Mouse (Mus musculus): ENCODE measurements at regions not wholly inside any gene's neighbourhood (a gene's known extent, or its start where the extent isn't known, plus 50 kb on each side); places are given as distances from the start of the nearest gene placed in this dataset.

DNA sequence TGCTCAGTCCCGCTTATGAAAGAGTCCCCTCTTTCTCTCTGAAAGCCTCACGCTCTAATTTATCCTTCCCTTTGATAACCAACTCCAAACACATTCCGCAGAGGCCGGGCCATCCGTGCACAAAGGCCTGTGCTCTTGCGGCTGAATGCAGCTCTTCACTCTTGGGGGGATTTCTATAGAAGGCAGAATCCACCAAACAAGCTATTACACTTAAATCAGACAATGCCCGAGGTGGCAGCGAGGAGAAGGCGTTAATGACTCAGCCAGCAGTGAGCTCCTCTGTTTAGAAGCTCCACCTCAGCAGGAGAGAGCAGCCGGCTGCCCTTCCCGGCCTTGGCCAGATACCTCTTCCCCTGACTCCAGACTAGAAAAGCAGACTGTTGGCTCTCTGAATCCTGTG, 166.9 kb upstream of the Cadm1 start:
- ATAC-seq, result no peak
- Histone ChIP-seq H3K36me3 (ENCODE audit: poor library complexity, severe bottlenecking) (no peaks in the 10 kb centered on the region), H3K27me3 (peaks cover 40% of the 10 kb centered on the region), H3K4me3 (no peak overlapping the region), H3K9me3 (replicated peaks) (no peaks in the 10 kb centered on the region), H3K27ac (peak overlapping the region; percentile 22), H3K9ac (peak overlapping the region; percentile 24), H3K4me1 (peaks cover 44% of the 10 kb centered on the region), H3K4me2 (peak overlapping the region; percentile 7; the same call in 1 of the 2 replicates)
- WGBS, result 2% methylated on average over 11 of the region's 11 CpGs

- Histone ChIP-seq H3K36me3 (ENCODE audit: poor library complexity, severe bottlenecking) (no peaks in the 10 kb centered on the region), H3K27me3 (peaks cover 36% of the 10 kb centered on the region), H3K27ac (no peak overlapping the region; the same call in 1 of the 2 replicates), H3K4me1 (peaks cover 46% of the 10 kb centered on the region), H3K4me3 (no peak overlapping the region), H3K4me2 (no peak overlapping the region), H3K9me3 (replicated peaks) (no peaks in the 10 kb centered on the region), H3K9ac (no peak overlapping the region)
- no peak for ATAC-seq
- WGBS, result 80% methylated on average over 3 of the region's 3 CpGs
These were observed 165.2 kb upstream of the Cadm1 start for GRCm38 (mm10) chr9:47364762-47365161.

DNA sequence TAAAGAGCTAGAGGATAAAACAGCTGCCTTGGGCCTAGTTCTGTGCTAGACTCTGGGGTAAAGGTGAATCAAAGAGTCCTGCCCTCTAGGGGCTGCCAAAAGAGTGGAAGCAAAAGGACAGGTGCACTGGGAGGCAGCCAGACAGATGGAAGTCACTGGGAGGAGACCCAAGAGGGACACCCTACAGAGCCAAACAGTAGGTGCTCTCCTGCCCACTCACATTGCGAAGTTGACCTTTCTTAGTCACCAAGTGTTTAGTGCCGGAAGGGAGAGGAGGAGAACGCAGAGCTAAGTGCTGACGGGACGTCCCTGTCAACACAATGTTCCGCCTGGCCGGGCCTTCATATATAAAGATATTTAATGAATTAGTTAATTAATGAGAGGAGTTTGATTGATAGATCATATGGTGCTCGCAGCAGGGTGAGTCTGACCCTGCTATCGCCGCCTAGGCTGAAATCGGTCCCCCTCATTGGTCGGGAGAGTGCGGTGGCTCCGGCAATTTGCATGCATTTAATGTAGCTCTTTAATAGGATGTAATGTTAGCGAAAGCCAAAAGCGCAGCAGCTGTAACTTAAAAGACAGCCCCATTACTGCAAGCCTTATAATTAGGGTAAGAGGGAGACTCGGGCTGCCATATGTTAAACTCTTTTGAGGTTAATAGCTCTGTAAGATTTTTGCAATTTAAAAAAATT, 162.6 kb upstream of the Cadm1 start:
- Histone ChIP-seq H3K4me2 (peak overlapping the region; percentile 69), H3K27me3 (peaks cover 22% of the 10 kb centered on the region), H3K36me3 (ENCODE audit: poor library complexity, severe bottlenecking) (no peaks in the 10 kb centered on the region), H3K27ac (peak overlapping the region; percentile 82), H3K4me3 (peak overlapping the region; percentile 31), H3K9me3 (replicated peaks) (no peaks in the 10 kb centered on the region), H3K9ac (no peak overlapping the region), H3K4me1 (peaks cover 37% of the 10 kb centered on the region)
- peak; percentile 84 for ATAC-seq
- 3% methylated on average over 17 of the region's 17 CpGs for WGBS

- H3K27me3 ChIP-seq, result peaks cover 22% of the 10 kb centered on the region
- peaks cover 29% of the 10 kb centered on the region for H3K4me1 ChIP-seq
- peak overlapping the region; percentile 31 for H3K4me3 ChIP-seq
- ATAC-seq, result peak; percentile 71
- no peaks in the 10 kb centered on the region for H3K9me3 ChIP-seq (replicated peaks)
- H3K27ac ChIP-seq, result peak overlapping the region; percentile 82
- 4% methylated on average over 30 of the region's 31 CpGs for whole genome bisulfite sequencing
- H3K4me2 ChIP-seq, result peak overlapping the region; percentile 69
- no peaks in the 10 kb centered on the region for H3K36me3 ChIP-seq (ENCODE audit: poor library complexity, severe bottlenecking)
- H3K9ac ChIP-seq, result peak overlapping the region; percentile 30; the same call in 1 of the 2 replicates
These were observed 161.7 kb upstream of the Cadm1 start for GRCm38 (mm10) chr9:47368015-47368901.

GRCm38 (mm10) chr9:47372296-47372695, 157.7 kb upstream of the Cadm1 start:
- H3K4me2 ChIP-seq, result no peak overlapping the region
- no peak overlapping the region for H3K9ac ChIP-seq
- H3K4me3 ChIP-seq, result no peak overlapping the region
- no peak for ATAC-seq
- no peaks in the 10 kb centered on the region for H3K9me3 ChIP-seq (replicated peaks)
- H3K4me1 ChIP-seq, result peaks cover 20% of the 10 kb centered on the region
- H3K27ac ChIP-seq, result no peak overlapping the region
- no peaks in the 10 kb centered on the region for H3K36me3 ChIP-seq (ENCODE audit: poor library complexity, severe bottlenecking)
- 84% methylated on average over 7 of the region's 7 CpGs for WGBS
- H3K27me3 ChIP-seq, result peaks cover 6% of the 10 kb centered on the region; the same call in 1 of the 2 replicates

GRCm38 (mm10) chr9:47374086-47374485, 155.9 kb upstream of the Cadm1 start:
- Histone ChIP-seq H3K4me2 (no peak overlapping the region), H3K27ac (no peak overlapping the region), H3K36me3 (ENCODE audit: poor library complexity, severe bottlenecking) (no peaks in the 10 kb centered on the region), H3K27me3 (peaks cover 6% of the 10 kb centered on the region; the same call in 1 of the 2 replicates), H3K9ac (no peak overlapping the region), H3K4me3 (no peak overlapping the region), H3K4me1 (peaks cover 2% of the 10 kb centered on the region), H3K9me3 (replicated peaks) (no peaks in the 10 kb centered on the region)
- WGBS, result 96% methylated on average over 7 of the region's 7 CpGs
- ATAC-seq, result no peak

DNA sequence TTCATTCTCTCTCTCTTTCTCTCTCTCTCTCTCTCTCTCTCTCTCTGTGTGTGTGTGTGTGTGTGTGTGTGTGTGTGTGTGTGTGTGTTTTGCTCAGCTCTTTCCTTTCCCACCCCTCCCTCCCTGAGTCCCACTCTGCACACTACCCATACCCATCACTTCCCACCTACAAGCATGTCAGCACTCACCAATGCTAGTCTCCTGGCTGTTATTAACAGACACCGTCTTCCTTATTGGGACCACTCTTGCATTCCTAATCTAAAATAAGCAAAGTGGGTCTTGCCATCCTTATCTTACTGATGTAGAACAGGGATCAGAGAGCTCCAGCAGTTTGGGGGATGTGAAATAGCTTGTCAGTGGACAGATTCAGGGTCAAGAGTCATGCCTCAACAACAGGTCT, 153.3 kb upstream of the Cadm1 start:
- Histone ChIP-seq H3K9ac (no peak overlapping the region), H3K36me3 (ENCODE audit: poor library complexity, severe bottlenecking) (no peaks in the 10 kb centered on the region), H3K27me3 (peaks cover 4% of the 10 kb centered on the region), H3K4me3 (no peak overlapping the region), H3K9me3 (replicated peaks) (no peaks in the 10 kb centered on the region), H3K4me2 (no peak overlapping the region), H3K4me1 (no peaks in the 10 kb centered on the region), H3K27ac (no peak overlapping the region)
- ATAC-seq, result no peak
- WGBS, result 89% methylated on average over 1 of the region's 1 CpGs

- peaks cover 4% of the 10 kb centered on the region for H3K27me3 ChIP-seq
- no peaks in the 10 kb centered on the region for H3K36me3 ChIP-seq (ENCODE audit: poor library complexity, severe bottlenecking)
- H3K4me1 ChIP-seq, result no peaks in the 10 kb centered on the region
- no peak for ATAC-seq
- H3K27ac ChIP-seq, result no peak overlapping the region
- no peak overlapping the region for H3K4me3 ChIP-seq
- 86% methylated on average over 5 of the region's 5 CpGs for WGBS
- no peaks in the 10 kb centered on the region for H3K9me3 ChIP-seq (replicated peaks)
- no peak overlapping the region for H3K9ac ChIP-seq
- H3K4me2 ChIP-seq, result no peak overlapping the region
These were observed 151.4 kb upstream of the Cadm1 start for GRCm38 (mm10) chr9:47378541-47378940.

DNA sequence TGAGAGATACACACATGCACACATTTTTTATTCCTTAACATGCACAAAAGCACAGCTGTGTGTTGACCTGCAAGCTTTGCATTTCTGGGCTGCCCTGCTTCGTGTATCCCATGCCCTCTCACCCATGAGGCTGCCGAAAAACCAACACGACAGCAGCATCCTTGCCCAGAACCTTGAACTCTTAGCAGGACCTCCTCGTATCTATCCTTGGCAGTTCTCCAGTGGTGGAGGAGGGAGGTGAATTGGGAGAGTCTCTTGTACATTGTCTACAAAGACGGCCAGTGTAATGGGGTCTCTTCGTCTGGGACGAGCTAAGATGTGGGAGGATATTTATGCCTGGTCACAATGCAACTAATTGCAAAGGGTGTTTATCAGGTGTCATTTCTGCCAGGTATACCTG, 149.6 kb upstream of the Cadm1 start:
- H3K4me3 ChIP-seq, result no peak overlapping the region
- 76% methylated on average over 7 of the region's 7 CpGs for WGBS
- H3K4me2 ChIP-seq, result no peak overlapping the region
- H3K27ac ChIP-seq, result no peak overlapping the region
- H3K4me1 ChIP-seq, result peaks cover 17% of the 10 kb centered on the region
- H3K36me3 ChIP-seq (ENCODE audit: poor library complexity, severe bottlenecking), result no peaks in the 10 kb centered on the region
- peaks cover 2% of the 10 kb centered on the region for H3K27me3 ChIP-seq
- H3K9ac ChIP-seq, result no peak overlapping the region
- no peak for ATAC-seq
- no peaks in the 10 kb centered on the region for H3K9me3 ChIP-seq (replicated peaks)

DNA sequence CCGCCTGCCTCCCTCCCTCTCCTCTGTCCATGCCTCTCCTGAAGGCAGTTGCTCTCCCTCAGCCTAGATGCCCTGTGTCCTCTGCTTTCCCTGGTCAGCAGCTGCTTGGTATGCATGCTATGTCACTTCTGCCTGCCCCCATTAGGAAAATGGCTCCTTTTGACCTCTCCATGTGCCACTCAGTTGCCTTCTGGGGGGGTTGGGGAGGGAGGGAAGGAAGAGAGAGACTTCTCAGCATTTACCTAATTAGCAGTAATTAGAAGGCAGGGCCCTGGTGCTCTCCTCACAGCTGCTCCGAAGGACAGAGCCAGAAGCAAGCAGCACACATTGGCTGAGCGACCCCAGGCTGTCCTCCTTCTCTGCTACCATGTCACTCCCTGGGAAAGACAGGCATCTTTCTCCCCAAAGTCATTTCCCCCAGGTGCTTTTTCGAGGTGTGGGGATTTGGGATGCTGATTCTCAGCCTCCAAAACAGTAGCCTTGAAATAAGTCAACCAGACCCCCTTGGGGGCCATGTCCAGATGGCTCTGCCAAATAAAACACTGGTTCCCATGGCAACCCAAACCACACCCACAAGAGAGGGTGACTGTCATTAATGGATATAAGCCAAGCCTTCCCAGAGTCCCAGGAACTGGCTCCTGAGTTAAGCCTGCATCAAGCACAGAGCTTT, 145.7 kb upstream of the Cadm1 start:
- WGBS, result 31% methylated on average over 4 of the region's 4 CpGs
- ATAC-seq, result peak; percentile 73; the same call in 1 of the 2 replicates

GRCm38 (mm10) chr9:47386646-47387045, 143.3 kb upstream of the Cadm1 start:
- Histone ChIP-seq H3K4me1 (peaks cover 41% of the 10 kb centered on the region), H3K36me3 (ENCODE audit: poor library complexity, severe bottlenecking) (no peaks in the 10 kb centered on the region)
- no peak for ATAC-seq

More for the DNA sequence above, 145.7 kb upstream of the Cadm1 start:
- H3K4me1 ChIP-seq, result peaks cover 41% of the 10 kb centered on the region
- peak overlapping the region; percentile 40; the same call in 1 of the 2 replicates for H3K27ac ChIP-seq
- H3K9ac ChIP-seq, result no peak overlapping the region
- no peaks in the 10 kb centered on the region for H3K9me3 ChIP-seq (replicated peaks)
- peaks cover 4% of the 10 kb centered on the region; the same call in 1 of the 2 replicates for H3K27me3 ChIP-seq
- no peak overlapping the region for H3K4me2 ChIP-seq
- no peaks in the 10 kb centered on the region for H3K36me3 ChIP-seq (ENCODE audit: poor library complexity, severe bottlenecking)
- no peak overlapping the region for H3K4me3 ChIP-seq

GRCm38 (mm10) chr9:47387221-47387620, 142.8 kb upstream of the Cadm1 start:
- Histone ChIP-seq H3K9ac (no peak overlapping the region), H3K4me1 (peaks cover 41% of the 10 kb centered on the region), H3K36me3 (ENCODE audit: poor library complexity, severe bottlenecking) (no peaks in the 10 kb centered on the region), H3K4me2 (no peak overlapping the region), H3K9me3 (replicated peaks) (no peaks in the 10 kb centered on the region), H3K27me3 (peaks cover 4% of the 10 kb centered on the region; the same call in 1 of the 2 replicates), H3K27ac (no peak overlapping the region), H3K4me3 (no peak overlapping the region)
- WGBS, result 84% methylated on average over 4 of the region's 4 CpGs
- ATAC-seq, result no peak

More at GRCm38 (mm10) chr9:47386646-47387045, 143.3 kb upstream of the Cadm1 start:
- H3K9me3 ChIP-seq (replicated peaks), result no peaks in the 10 kb centered on the region
- no peak overlapping the region for H3K9ac ChIP-seq
- 75% methylated on average over 11 of the region's 11 CpGs for WGBS
- H3K27ac ChIP-seq, result no peak overlapping the region
- H3K27me3 ChIP-seq, result peaks cover 4% of the 10 kb centered on the region; the same call in 1 of the 2 replicates
- H3K4me3 ChIP-seq, result no peak overlapping the region
- H3K4me2 ChIP-seq, result no peak overlapping the region
